Mouse (Mus musculus) MEL (cell line): ENCODE data around the gene Bpifa5. TPM values are rescaled to one million over a fixed set of nuclear protein-coding genes. Genes with fewer than 3 reads are reported as not detected.
A peak's percentile ranks its signal among the peaks of the same experiment; 100 is the strongest.

Experiments used
- DNase-seq: peaks from one replicate; pipeline ENCODE4 v3.0.0; 2011; ENCODE audit warnings: low read depth, low spot score
- H3K27ac ChIP-seq: 2 replicates; pipeline ENCODE4 v1.5.1; 2012; ENCODE audit warnings: low read depth, mild to moderate bottlenecking, control low read depth, low read length, moderate library complexity; ENCODE audit not compliant: control insufficient read depth
- H3K27me3 ChIP-seq, 2 experiments: fragments of 150-350 bp in 1 of 2; sonication (generic) in 1 of 2; 2 replicates each; pipeline ENCODE4 v1.6.1; 2012; ENCODE audit warnings: low read length in 2 of 2, mild to moderate bottlenecking in 2 of 2, improper control_type of control experiment in 1 of 2, moderate library complexity in 1 of 2; ENCODE audit not compliant: insufficient read depth in 2 of 2, control insufficient read depth in 1 of 2
- H3K36me3 ChIP-seq, 2 experiments: 2 replicates each; pipeline ENCODE4 v1.6.1; 2012 to 2014; ENCODE audit warnings: low read length in 2 of 2, improper control_type of control experiment in 1 of 2, inconsistent platforms in 1 of 2, mild to moderate bottlenecking in 1 of 2; ENCODE audit not compliant: insufficient read depth in 2 of 2, control insufficient read depth in 1 of 2
- H3K4me1 ChIP-seq, 2 experiments: fragments of 150-350 bp in 1 of 2; sonication (generic) in 1 of 2; 2 replicates each; pipeline ENCODE4 v1.6.1; 2012; ENCODE audit warnings: low read length in 2 of 2, improper control_type of control experiment in 1 of 2, mild to moderate bottlenecking in 1 of 2; ENCODE audit not compliant: insufficient read depth in 2 of 2, control insufficient read depth in 1 of 2
- H3K4me3 ChIP-seq, 2 experiments: fragments of 150-350 bp in 1 of 2; sonication (generic) in 1 of 2; 2 replicates each; pipeline ENCODE4 v1.5.1; 2012; ENCODE audit warnings: low read depth in 2 of 2, low read length in 2 of 2, mild to moderate bottlenecking in 2 of 2, moderate library complexity in 2 of 2, control low read depth in 1 of 2, improper control_type of control experiment in 1 of 2; ENCODE audit not compliant: control insufficient read depth in 1 of 2, insufficient read depth in 1 of 2
- H3K79me2 ChIP-seq: 2 replicates; pipeline ENCODE4 v1.6.1; 2012; ENCODE audit warnings: mild to moderate bottlenecking, low read length, moderate library complexity; ENCODE audit not compliant: control insufficient read depth, poor library complexity, insufficient read depth
- H3K9ac ChIP-seq: 2 replicates; pipeline ENCODE4 v1.6.1; 2012; ENCODE audit warnings: low read depth, mild to moderate bottlenecking, control low read depth, low read length, moderate library complexity; ENCODE audit not compliant: control insufficient read depth, poor library complexity, severe bottlenecking
- H3K9me3 ChIP-seq: fragments of 150-350 bp; sonication (generic); replicated peaks from 2 replicates; pipeline ENCODE4 v1.6.1; 2012; ENCODE audit warnings: mild to moderate bottlenecking, low read length, improper control_type of control experiment, moderate library complexity; ENCODE audit not compliant: insufficient read depth
- BHLHE40 ChIP-seq: IDR thresholded peaks from 2 replicates; pipeline ENCODE4 v1.6.1; 2012; ENCODE audit warnings: low read depth, mild to moderate bottlenecking, inconsistent platforms, low read length, improper control_type of control experiment, borderline replicate concordance
- CHD2 ChIP-seq: IDR thresholded peaks from 2 replicates; pipeline ENCODE4 v1.6.1; 2011; ENCODE audit warnings: low read length, improper control_type of control experiment
- CTCF ChIP-seq, 3 experiments: IDR thresholded peaks in 2 of 3; conservative IDR thresholded peaks in 1 of 3; 2 replicates each; pipeline ENCODE4 v1.5.1; 2011 to 2012; ENCODE audit warnings: low read length in 3 of 3, low read depth in 2 of 3, mild to moderate bottlenecking in 2 of 3, improper control_type of control experiment in 1 of 3, inconsistent platforms in 1 of 3, mixed read lengths in 1 of 3, moderate library complexity in 1 of 3; ENCODE audit not compliant: control insufficient read depth in 1 of 3, insufficient read depth in 1 of 3, poor library complexity in 1 of 3, severe bottlenecking in 1 of 3
- GATA1 ChIP-seq: IDR thresholded peaks from 2 replicates; pipeline ENCODE4 v1.6.1; 2011; ENCODE audit warnings: low read depth, low read length, improper control_type of control experiment
- JUND ChIP-seq: IDR thresholded peaks from 2 replicates; pipeline ENCODE4 v1.6.1; 2011; ENCODE audit warnings: low read depth, mild to moderate bottlenecking, improper control_type of control experiment, low read length
- MAFK ChIP-seq: IDR thresholded peaks from 2 replicates; pipeline ENCODE4 v1.6.1; 2011; ENCODE audit warnings: low read depth, mild to moderate bottlenecking, low read length, improper control_type of control experiment, borderline replicate concordance
- MYC ChIP-seq: IDR thresholded peaks from 2 replicates; pipeline ENCODE4 v1.6.1; 2011; ENCODE audit warnings: low read depth, mild to moderate bottlenecking, low read length, improper control_type of control experiment, moderate library complexity
- POLR2A ChIP-seq, 2 experiments: IDR thresholded peaks; 2 replicates each; pipeline ENCODE4 v1.6.1; 2011 to 2012; ENCODE audit warnings: low read length in 2 of 2, mild to moderate bottlenecking in 2 of 2, control low read depth in 1 of 2, improper control_type of control experiment in 1 of 2, low read depth in 1 of 2, moderate library complexity in 1 of 2; ENCODE audit not compliant: control insufficient read depth in 1 of 2, insufficient read depth in 1 of 2, poor library complexity in 1 of 2
- RAD21 ChIP-seq: IDR thresholded peaks from 2 replicates; pipeline ENCODE4 v1.6.1; 2011; ENCODE audit warnings: mild to moderate bottlenecking, low read depth, low read length, improper control_type of control experiment
- SIN3A ChIP-seq: IDR thresholded peaks from 2 replicates; pipeline ENCODE4 v1.6.1; 2012; ENCODE audit warnings: low read length, improper control_type of control experiment, inconsistent platforms
- SMC3 ChIP-seq: IDR thresholded peaks from 2 replicates; pipeline ENCODE4 v1.6.1; 2011; ENCODE audit warnings: low read depth, low read length, improper control_type of control experiment
- TAL1 ChIP-seq: IDR thresholded peaks from 2 replicates; pipeline ENCODE4 v1.6.1; 2012; ENCODE audit warnings: mild to moderate bottlenecking, inconsistent platforms, low read length, moderate library complexity, mixed read lengths
- TBP ChIP-seq: IDR thresholded peaks from 2 replicates; pipeline ENCODE4 v1.8.0; 2011; ENCODE audit warnings: low read depth, low read length, improper control_type of control experiment
- USF1 ChIP-seq: IDR thresholded peaks from 2 replicates; pipeline ENCODE4 v1.6.1; 2014; ENCODE audit warnings: low read depth, mild to moderate bottlenecking, inconsistent platforms, low read length, improper control_type of control experiment, moderate library complexity
- USF2 ChIP-seq, 2 experiments: IDR thresholded peaks; 2 replicates each; pipeline ENCODE4 v1.6.1; 2011 to 2012; ENCODE audit warnings: improper control_type of control experiment in 2 of 2, low read length in 2 of 2, borderline replicate concordance in 1 of 2, inconsistent platforms in 1 of 2, low read depth in 1 of 2, mild to moderate bottlenecking in 1 of 2; ENCODE audit not compliant: insufficient read depth in 1 of 2
- ZC3H11A ChIP-seq: IDR thresholded peaks from 2 replicates; pipeline ENCODE4 v1.6.1; 2012; ENCODE audit warnings: low read depth, mild to moderate bottlenecking, inconsistent platforms, low read length, improper control_type of control experiment
- polyA plus RNA-seq, 2 experiments: library from polyadenylated mRNA; stranded (reverse) in 1 of 2; unstranded in 1 of 2; fragments of >175 nt in 1 of 2; fragments of >200 nt in 1 of 2; gene quantifications; 2 replicates each; pipeline versions ENCODE4 v1.2.1 to v1.2.4; 2012; ENCODE audit warnings: low replicate concordance in 2 of 2, low read depth in 1 of 2; ENCODE audit not compliant: insufficient read length in 2 of 2, insufficient read depth in 1 of 2, missing spikeins in 1 of 2
- total RNA-seq: library from RNA; depleted of rRNA; stranded (reverse); fragments of 300-350 nt; gene quantifications from 2 replicates; pipeline ENCODE4 v1.2.3, GENCODE M21; 2012

The Bpifa5 gene
- total and polyA plus RNA-seq, 3 experiments, result not detected

- Histone ChIP-seq H3K27ac (no peak overlapping the region), H3K36me3 (no peaks in the 10 kb centered on the region), H3K9me3 (no peaks in the 10 kb centered on the region), H3K4me1 (no peaks in the 10 kb centered on the region)
- no peak for TF ChIP-seq TBP
- no peak for TF ChIP-seq POLR2A (IDR thresholded peaks at IDR 0.05; ENCODE audit: control insufficient read depth in 1 of 2, insufficient read depth in 1 of 2, low read depth in 1 of 2, low read length in 2 of 2, poor library complexity in 1 of 2)
- no peak for TF ChIP-seq MAFK
- no peak for TF ChIP-seq CHD2
- TF ChIP-seq JUND, result no peak
- TF ChIP-seq ZC3H11A, result no peak
- TF ChIP-seq, all 39 proteins: peak for 0
- no peak for DNase-seq
- Histone ChIP-seq H3K4me3 (no peak overlapping the region), H3K9ac (no peak overlapping the region), H3K79me2 (no peaks in the 10 kb centered on the region), H3K27me3 (0 out of 4 replicates have a peak, but pooled peaks cover 0 to 2% of the 10 kb centered on the region in 2 experiments)
Observed at GRCm38 (mm10) chr2:154185748-154186147, 23.3 kb downstream of the Bpifa5 start.

- H3K4me3 ChIP-seq, result no peak overlapping the region
- peak; percentile 20 for DNase-seq
- no peak overlapping the region for H3K27ac ChIP-seq
- no peaks in the 10 kb centered on the region for H3K36me3 ChIP-seq
- H3K27me3 ChIP-seq, result 0 out of 4 replicates have a peak, but pooled peaks cover 0 to 2% of the 10 kb centered on the region in 2 experiments
- peak; percentile 33 for TF ChIP-seq SMC3
- peak in 2 of 3 experiments; percentile 2 to 42; a peak in 3 of 6 replicates for TF ChIP-seq CTCF (IDR thresholded peaks at IDR 0.05 in 2 of 3, conservative IDR thresholded peaks at IDR 0.05 in 1 of 3; ENCODE audit: control insufficient read depth in 1 of 3, insufficient read depth in 1 of 3, low read depth in 2 of 3, low read length in 3 of 3, poor library complexity in 1 of 3, severe bottlenecking in 1 of 3)
- TF ChIP-seq USF1, result peak; percentile 83
- no peak for TF ChIP-seq RAD21
- TF ChIP-seq GATA1, result no peak
- TF ChIP-seq BHLHE40, result peak; percentile 82
- TF ChIP-seq USF2 (IDR thresholded peaks at IDR 0.05; ENCODE audit: borderline replicate concordance in 1 of 2, insufficient read depth in 1 of 2, low read depth in 1 of 2, low read length in 2 of 2), result 0 out of 4 replicates have a peak, but pooled peaks of 1 of the 2 experiments have one; percentile 43
- TF ChIP-seq, all 39 proteins: peak for 5
- Histone ChIP-seq H3K4me1 (no peaks in the 10 kb centered on the region), H3K9ac (no peak overlapping the region), H3K79me2 (no peaks in the 10 kb centered on the region), H3K9me3 (no peaks in the 10 kb centered on the region)
Observed at GRCm38 (mm10) chr2:154187468-154187867, 25.1 kb downstream of the Bpifa5 start.

GRCm38 (mm10) chr2:154189877-154190434 lies 27.5 kb downstream of the Bpifa5 start:
- Histone ChIP-seq H3K9me3 (no peaks in the 10 kb centered on the region), H3K27me3 (0 out of 4 replicates have a peak, but pooled peaks cover 0 to 2% of the 10 kb centered on the region in 2 experiments), H3K4me3 (no peak overlapping the region), H3K9ac (no peak overlapping the region), H3K36me3 (no peaks in the 10 kb centered on the region), H3K4me1 (no peaks in the 10 kb centered on the region), H3K27ac (no peak overlapping the region), H3K79me2 (no peaks in the 10 kb centered on the region)
- DNase-seq, result no peak
- TF ChIP-seq TAL1, result no peak
- TF ChIP-seq SMC3, result no peak
- TF ChIP-seq MYC, result no peak
- TF ChIP-seq SIN3A, result no peak
